Mouse (Mus musculus) right cerebral cortex, postnatal 4 days (tissue): ENCODE results near the gene Olfr834.

Experiments used
- DNase-seq: peaks from one replicate; pipeline ENCODE4 v3.0.0-alpha.2; 2022

The Olfr834 gene

GRCm38 (mm10) chr9:18987690-18988089, at the start of gene Olfr834:
Gene Olfr834 (plus strand): TSS chr9:18987990.
- no peak for DNase-seq

DNA sequence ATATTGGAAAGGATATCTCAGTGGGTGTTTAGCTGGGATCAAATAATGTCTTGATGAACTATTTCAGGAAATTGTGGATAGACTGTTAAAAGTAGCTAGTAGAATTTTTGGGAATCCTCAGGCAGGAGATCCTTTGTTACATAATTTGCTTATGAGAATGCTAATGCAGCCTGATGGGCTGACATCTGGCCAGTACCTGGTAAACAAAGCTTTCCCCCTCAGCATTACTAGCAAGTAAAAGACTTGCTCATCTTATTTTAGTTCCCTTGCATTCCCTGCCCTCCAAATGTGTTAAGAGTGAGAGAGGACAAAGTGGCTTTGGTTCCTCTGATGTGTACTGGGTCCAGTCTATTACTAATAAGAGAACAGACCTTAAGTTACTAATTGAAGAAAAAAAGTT, 25.8 kb upstream of the Olfr834 start:
- DNase-seq = no peak

- no peak for DNase-seq
These were observed 44.6 kb downstream of the Olfr834 start, which contains the start of gene Olfr835 for GRCm38 (mm10) chr9:19032435-19032834. Gene Olfr835 (plus strand): TSS chr9:19032735.
